Mouse (Mus musculus) limb, embryonic 14.5 days (tissue): Measurements from ENCODE around the gene Rbm48. TPM values are rescaled to one million over a fixed set of nuclear protein-coding genes. Genes with fewer than 3 reads are reported as not detected.

Source experiments
- ATAC-seq: fragments of 200-750 bp; cut with Nextera tagmentation; 2 replicates; pipeline ENCODE4 v1.8.0; 2017; ENCODE audit warnings: low read depth, moderate number of reproducible peaks, moderate TSS enrichment; ENCODE audit not compliant: low FRiP score
- DNase-seq: peaks from one replicate; pipeline ENCODE4 v3.0.0-alpha.2; 2015; ENCODE audit warnings: low spot score
- H3K27ac ChIP-seq: fragments of 300-500 bp; sonication (generic); replicated peaks from 2 replicates; pipeline ENCODE4 v1.5.1; 2014; ENCODE audit warnings: low read depth, mild to moderate bottlenecking, low read length, moderate library complexity, mixed read lengths
- H3K27me3 ChIP-seq: fragments of 300-500 bp; sonication (generic); 2 replicates; pipeline ENCODE4 v1.6.1; 2014; ENCODE audit warnings: low read length, mixed read lengths; ENCODE audit not compliant: control insufficient read depth, insufficient read depth
- H3K36me3 ChIP-seq: fragments of 300-500 bp; sonication (generic); 2 replicates; pipeline ENCODE4 v1.6.1; 2014; ENCODE audit warnings: mild to moderate bottlenecking, low read length, moderate library complexity, mixed read lengths; ENCODE audit not compliant: control insufficient read depth, insufficient read depth
- H3K4me1 ChIP-seq: fragments of 300-500 bp; sonication (generic); 2 replicates; pipeline ENCODE4 v1.6.1; 2014; ENCODE audit warnings: antibody characterized with exemption, low read length, mixed read lengths; ENCODE audit not compliant: control insufficient read depth, insufficient read depth
- H3K4me2 ChIP-seq: fragments of 300-500 bp; sonication (generic); replicated peaks from 2 replicates; pipeline ENCODE4 v1.6.1; 2014; ENCODE audit warnings: low read depth, mild to moderate bottlenecking, low read length, moderate library complexity; ENCODE audit not compliant: severe bottlenecking
- H3K4me3 ChIP-seq: fragments of 300-500 bp; sonication (generic); replicated peaks from 2 replicates; pipeline ENCODE4 v1.5.1; 2014; ENCODE audit warnings: low read length
- H3K9ac ChIP-seq: fragments of 300-500 bp; sonication (generic); 2 replicates; pipeline ENCODE4 v1.6.1; 2014; ENCODE audit warnings: mild to moderate bottlenecking, low read depth, low read length, moderate library complexity; ENCODE audit not compliant: severe bottlenecking
- H3K9me3 ChIP-seq: fragments of 300-500 bp; sonication (generic); 2 replicates; pipeline ENCODE4 v1.6.1; 2016; ENCODE audit warnings: low read length; ENCODE audit not compliant: control insufficient read depth
- POLR2A ChIP-seq: fragments of 200-500 bp; IDR thresholded peaks from 2 replicates; pipeline ENCODE4 v1.8.0; 2012; ENCODE audit warnings: inconsistent platforms, mild to moderate bottlenecking, moderate library complexity, borderline replicate concordance; ENCODE audit not compliant: insufficient read depth, insufficient read length; ENCODE audit errors: extremely low read depth
- WGBS: fragments of 180-500 bp; shearing (Covaris S2); extraction: QIAGEN DNeasy Blood & Tissue Kit; methylation state at CpG from one replicate; pipeline ENCODE4 v1.1.7; 2014; 5-methylcytosine and 5-hydroxymethylcytosine counted together
- polyA plus RNA-seq, 2 experiments: library from polyadenylated mRNA; depleted of rRNA in 1 of 2; stranded (reverse) in 1 of 2; unstranded in 1 of 2; fragments of >200 nt; fragmentation: Nextera tagmentation in 1 of 2; extraction: Ambion mirVana in 1 of 2; gene quantifications; 2 replicates each; pipeline versions ENCODE4 v1.2.1 to v1.2.3; 2012 to 2014

Gene Rbm48
- polyA plus RNA-seq, 2 experiments: 11.5 to 12.5 TPM

DNA sequence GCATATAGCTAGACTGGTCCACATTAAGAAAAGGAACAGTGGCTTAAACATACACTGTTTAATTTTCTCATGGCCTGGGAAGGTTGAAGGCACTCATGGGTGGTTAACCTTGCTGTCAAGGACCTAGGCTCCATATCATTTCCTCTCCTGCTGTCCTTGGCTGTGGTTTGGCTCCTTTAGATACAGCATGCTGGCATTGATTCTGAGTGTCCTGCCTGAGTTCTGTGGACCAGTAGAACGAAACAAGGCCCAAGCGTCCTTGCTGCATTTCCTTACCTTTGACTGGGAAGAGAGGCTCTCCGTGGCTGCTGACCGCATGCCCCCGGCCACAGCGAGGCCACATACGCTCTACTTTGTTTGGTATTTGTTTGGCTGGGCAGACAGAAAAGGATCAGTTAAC is 12.9 kb upstream of the Rbm48 start:
- H3K9me3 ChIP-seq: no peaks in the 10 kb centered on the region
- no peaks in the 10 kb centered on the region for H3K4me1 ChIP-seq
- H3K27me3 ChIP-seq: no peaks in the 10 kb centered on the region
- 95% methylated on average over 7 of the region's 7 CpGs for WGBS
- no peak for TF ChIP-seq POLR2A
- no peak overlapping the region for H3K4me3 ChIP-seq
- peaks cover 43% of the 10 kb centered on the region for H3K36me3 ChIP-seq
- DNase-seq: no peak
- ATAC-seq: no peak
- no peak overlapping the region for H3K4me2 ChIP-seq
- no peak overlapping the region for H3K27ac ChIP-seq
- H3K9ac ChIP-seq: no peak overlapping the region

DNA sequence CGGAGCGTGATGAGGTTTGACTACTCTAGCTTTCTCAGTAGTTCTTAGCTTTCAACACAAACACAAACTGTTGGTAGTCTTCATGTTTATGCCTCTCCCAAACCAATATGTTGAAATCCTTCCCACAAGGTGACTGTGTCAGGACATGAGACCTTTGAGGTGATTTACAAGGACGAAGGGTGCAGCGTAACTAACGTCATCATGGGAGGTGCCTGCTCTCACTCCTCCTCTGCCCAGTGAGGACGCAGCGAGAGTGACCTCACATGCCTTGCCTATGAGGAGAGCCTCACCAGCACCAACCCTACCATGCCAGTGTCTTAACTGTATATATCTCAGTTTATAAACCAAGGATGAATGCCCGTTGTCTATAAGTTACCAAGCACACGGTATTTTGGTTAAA is 10.7 kb upstream of the Rbm48 start:
- DNase-seq (no peak), ATAC-seq (no peak)
- no peaks in the 10 kb centered on the region for H3K4me1 ChIP-seq
- H3K4me2 ChIP-seq: no peak overlapping the region
- no peak overlapping the region for H3K9ac ChIP-seq
- no peaks in the 10 kb centered on the region for H3K9me3 ChIP-seq
- H3K4me3 ChIP-seq: no peak overlapping the region
- no peak for TF ChIP-seq POLR2A
- H3K27ac ChIP-seq: no peak overlapping the region
- H3K36me3 ChIP-seq: peaks cover 39% of the 10 kb centered on the region
- 94% methylated on average over 9 of the region's 9 CpGs for WGBS
- H3K27me3 ChIP-seq: no peaks in the 10 kb centered on the region

DNA sequence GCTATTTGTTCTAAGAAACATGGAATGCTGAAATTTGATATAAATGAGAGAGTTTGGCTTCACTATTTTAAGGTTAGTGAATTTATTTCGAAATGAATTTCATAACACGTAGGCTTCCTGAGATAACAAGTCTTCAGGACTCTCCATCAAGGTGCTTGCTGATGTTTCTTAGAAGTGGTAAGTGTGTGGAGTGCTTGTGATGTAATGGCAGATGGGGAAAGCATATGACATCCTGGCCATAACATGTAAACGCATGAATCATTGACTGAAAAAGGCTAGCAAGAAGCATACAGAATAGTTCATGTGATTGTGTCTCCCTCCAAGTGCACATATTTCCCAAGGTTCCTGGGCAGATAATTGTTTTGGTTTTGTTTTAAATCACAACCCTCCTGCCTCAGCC is 4.4 kb upstream of the Rbm48 start:
- Histone ChIP-seq H3K9me3 (no peaks in the 10 kb centered on the region), H3K27ac (no peak overlapping the region), H3K36me3 (peaks cover 10% of the 10 kb centered on the region; the same call in 1 of the 2 replicates), H3K4me1 (peaks cover 6% of the 10 kb centered on the region), H3K9ac (no peak overlapping the region), H3K4me3 (no peak overlapping the region), H3K27me3 (no peaks in the 10 kb centered on the region), H3K4me2 (no peak overlapping the region)
- ATAC-seq (no peak), DNase-seq (no peak)
- 97% methylated on average over 3 of the region's 3 CpGs for WGBS
- TF ChIP-seq POLR2A: no peak

GRCm38 (mm10) chr5:3600298-3600697 is 3.9 kb upstream of the Rbm48 start:
- H3K9ac ChIP-seq: no peak overlapping the region
- peaks cover 6% of the 10 kb centered on the region for H3K4me1 ChIP-seq
- no peak for TF ChIP-seq POLR2A
- no peak for ATAC-seq
- no peak overlapping the region for H3K27ac ChIP-seq
- WGBS: 77% methylated on average over 1 of the region's 1 CpGs
- no peaks in the 10 kb centered on the region for H3K27me3 ChIP-seq
- H3K4me2 ChIP-seq: no peak overlapping the region
- peaks cover 5% of the 10 kb centered on the region; the same call in 1 of the 2 replicates for H3K36me3 ChIP-seq
- no peak for DNase-seq
- H3K4me3 ChIP-seq: no peak overlapping the region
- no peaks in the 10 kb centered on the region for H3K9me3 ChIP-seq

DNA sequence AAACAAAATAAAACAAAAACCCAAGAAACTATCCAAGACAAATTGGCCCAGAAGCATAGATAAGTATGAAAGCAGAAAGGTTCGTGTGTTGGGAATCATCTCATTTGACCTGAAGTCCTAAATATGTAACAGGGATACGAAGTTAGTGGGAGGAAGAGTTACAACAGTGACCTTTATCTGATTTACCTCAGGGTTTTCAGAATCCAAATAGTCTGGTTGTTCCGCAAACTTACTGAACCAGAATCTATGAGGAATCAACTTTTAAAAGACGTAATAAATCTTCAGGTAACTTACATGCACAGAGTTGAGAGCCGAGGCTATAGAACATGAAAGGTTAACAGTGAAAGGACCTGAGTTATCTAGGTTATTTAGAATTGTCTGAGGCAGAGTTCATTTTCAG is 2.4 kb upstream of the Rbm48 start:
- Histone ChIP-seq H3K9me3 (no peaks in the 10 kb centered on the region), H3K9ac (no peak overlapping the region), H3K27me3 (no peaks in the 10 kb centered on the region), H3K4me2 (no peak overlapping the region), H3K4me3 (no peak overlapping the region), H3K27ac (no peak overlapping the region), H3K36me3 (no peaks in the 10 kb centered on the region), H3K4me1 (peaks cover 14% of the 10 kb centered on the region)
- ATAC-seq: no peak
- no peak for DNase-seq
- TF ChIP-seq POLR2A: no peak
- 88% methylated on average over 5 of the region's 5 CpGs for WGBS

GRCm38 (mm10) chr5:3597171-3597570 is 786 bp upstream of the Rbm48 start:
- TF ChIP-seq POLR2A: no peak
- Histone ChIP-seq H3K4me2 (peak overlapping the region; percentile 73), H3K27ac (no peak overlapping the region), H3K9me3 (no peaks in the 10 kb centered on the region), H3K36me3 (peaks cover 7% of the 10 kb centered on the region; the same call in 1 of the 2 replicates), H3K9ac (peak overlapping the region; percentile 66; the same call in 1 of the 2 replicates), H3K4me1 (peaks cover 14% of the 10 kb centered on the region), H3K27me3 (no peaks in the 10 kb centered on the region), H3K4me3 (peak overlapping the region; percentile 91)
- no peak for ATAC-seq
- no peak for DNase-seq
